Mouse (Mus musculus) erythroblast, adult 5-6 weeks (primary cell): Measurements from ENCODE around the gene Wdr12. TPM values are rescaled to one million over a fixed set of nuclear protein-coding genes. Genes with fewer than 3 reads are reported as not detected.

Experiments used
- total RNA-seq, 2 experiments: library from RNA; stranded (forward) in 1 of 2; stranded (reverse) in 1 of 2; fragments of 150-400 nt in 1 of 2; fragments of 200-764, 138-1000 nt in 1 of 2; gene quantifications; 2 replicates each; pipeline versions ENCODE4 v1.2.3 to v1.2.4; 2015 to 2017; ENCODE audit warnings: low replicate concordance in 2 of 2

The Wdr12 gene
- total RNA-seq, 2 experiments from 2014 or later = 13.5 to 25.6 TPM

Other genes with a start within 250 kb of the Wdr12 start
- gene Fam117b, start 185.6 kb downstream of the Wdr12 start, total RNA-seq (2015; ENCODE audit: low replicate concordance) = 7.3 and 9.4 TPM in 2 replicates
- gene Fam117b, start 185.6 kb downstream of the Wdr12 start, total RNA-seq (2017; ENCODE audit: low replicate concordance) = 7.8 and 8.9 TPM in 2 replicates
- not detected in 2 replicates for gene Ica1l, start 55.5 kb downstream of the Wdr12 start, total RNA-seq (2015; ENCODE audit: low replicate concordance)
- 1.4 and 2.1 TPM in 2 replicates for gene Ica1l, start 55.5 kb downstream of the Wdr12 start, total RNA-seq (2017; ENCODE audit: low replicate concordance)
- gene Carf, start 398 bp downstream of the Wdr12 start, total RNA-seq (2015; ENCODE audit: low replicate concordance) = 1.0 TPM in 1 of 2 replicates, not detected in the other
- 2.2 and 3.2 TPM in 2 replicates for gene Carf, start 398 bp downstream of the Wdr12 start, total RNA-seq (2017; ENCODE audit: low replicate concordance)
- gene Nbeal1, start 82.0 kb upstream of the Wdr12 start, total RNA-seq (2015; ENCODE audit: low replicate concordance) = 1.9 and 2.9 TPM in 2 replicates
- 2.8 and 4.3 TPM in 2 replicates for gene Nbeal1, start 82.0 kb upstream of the Wdr12 start, total RNA-seq (2017; ENCODE audit: low replicate concordance)
- gene Cyp20a1, start 244.7 kb upstream of the Wdr12 start, total RNA-seq (2015; ENCODE audit: low replicate concordance) = 1.5 and 6.1 TPM in 2 replicates
- 5.4 and 5.5 TPM in 2 replicates for gene Cyp20a1, start 244.7 kb upstream of the Wdr12 start, total RNA-seq (2017; ENCODE audit: low replicate concordance)